Mouse (Mus musculus) kidney, adult 18-20 months (tissue): ENCODE results near the gene Ceacam18.
"Not testable (repeated sequence)": the region's sequence is repeated elsewhere in the genome, so short reads cannot be mapped to it uniquely, and the experiment has no call there.

Experiments used
- DNase-seq: peaks from one replicate; pipeline ENCODE4 v3.0.0; 2021

Gene Ceacam18

GRCm38 (mm10) chr7:43671064-43671808 is 36.7 kb downstream of the Ceacam18 start:
- DNase-seq = no peak

GRCm38 (mm10) chr7:43671809-43672580 is 37.5 kb downstream of the Ceacam18 start, which contains the start of gene Ctu1:
TSS of gene Ctu1 (plus strand) at chr7:43672016.
- peak; percentile 87 for DNase-seq

- peak; percentile 14 for DNase-seq
Observed at GRCm38 (mm10) chr7:43672581-43673260, 38.2 kb downstream of the Ceacam18 start.

- DNase-seq = no peak
Observed at GRCm38 (mm10) chr7:43675091-43675490, 40.6 kb downstream of the Ceacam18 start.

- peak; percentile 59 for DNase-seq
Observed at GRCm38 (mm10) chr7:43678517-43678916, 44.0 kb downstream of the Ceacam18 start.

- DNase-seq = peak; percentile 59
Observed at GRCm38 (mm10) chr7:43680960-43681359, 46.5 kb downstream of the Ceacam18 start.

GRCm38 (mm10) chr7:43682511-43682910 is 48.0 kb downstream of the Ceacam18 start:
- DNase-seq = not testable (repeated sequence)

- DNase-seq = no peak
Observed at GRCm38 (mm10) chr7:43685088-43685487, 50.6 kb downstream of the Ceacam18 start.

GRCm38 (mm10) chr7:43690118-43690517 is 55.6 kb downstream of the Ceacam18 start, which contains the start of gene Klk14:
TSS of gene Klk14 (plus strand) at chr7:43690418.
- DNase-seq = no peak
